Mouse (Mus musculus): Measurements from ENCODE around the gene Rubcnl.

GRCm38 (mm10) chr14:75031999-75032575 is 16.3 kb downstream of the Rubcnl start:
- no peak for TF ChIP-seq GATA1 (IDR thresholded peaks at IDR 0.05; ENCODE audit: borderline replicate concordance, low read length)
- no peak for TF ChIP-seq CTCF (IDR thresholded peaks at IDR 0.05; ENCODE audit: low read depth, low read length)
- TF ChIP-seq POLR2AphosphoS5 (IDR thresholded peaks at IDR 0.05; ENCODE audit: insufficient replicate concordance, low read depth, low read length): no peak
- TF ChIP-seq TAL1 (conservative IDR thresholded peaks at IDR 0.05; ENCODE audit: low read depth, low read length): no peak
- TF ChIP-seq GATA2 (IDR thresholded peaks at IDR 0.05; ENCODE audit: borderline replicate concordance, low read depth, low read length): no peak
